Mouse (Mus musculus) kidney, adult 2 months (tissue): ENCODE results near the gene Slc38a1. TPM values are rescaled to one million over a fixed set of nuclear protein-coding genes. Genes with fewer than 3 reads are reported as not detected.
"Not testable (repeated sequence)": the region's sequence is repeated elsewhere in the genome, so short reads cannot be mapped to it uniquely, and the experiment has no call there.

Source experiments
- DNase-seq: peaks from one replicate; pipeline ENCODE4 v3.0.0; 2021
- H3K27ac ChIP-seq: fragments of 200-500 bp; 2 replicates; pipeline ENCODE4 v1.5.1; 2012; ENCODE audit warnings: low read depth, low read length, control low read depth, inconsistent platforms; ENCODE audit not compliant: insufficient read depth
- H3K27me3 ChIP-seq: fragments of 200-500 bp; replicated peaks from 2 replicates; pipeline ENCODE4 v1.6.1; 2012; ENCODE audit warnings: mild to moderate bottlenecking, moderate library complexity, low read length, inconsistent platforms; ENCODE audit not compliant: control insufficient read depth, insufficient read depth
- H3K36me3 ChIP-seq: fragments of 200-500 bp; 2 replicates; pipeline ENCODE4 v1.6.1; 2012; ENCODE audit warnings: mild to moderate bottlenecking, moderate library complexity, low read length, inconsistent platforms; ENCODE audit not compliant: control insufficient read depth, insufficient read depth
- H3K4me1 ChIP-seq: fragments of 200-500 bp; 2 replicates; pipeline ENCODE4 v1.6.1; 2011; ENCODE audit warnings: low read length; ENCODE audit not compliant: control insufficient read depth, insufficient read depth
- H3K4me3 ChIP-seq: fragments of 200-500 bp; 2 replicates; pipeline ENCODE4 v1.5.1; 2011; ENCODE audit warnings: mild to moderate bottlenecking, low read depth, low read length, control low read depth; ENCODE audit not compliant: insufficient read depth
- CTCF ChIP-seq: fragments of 200-500 bp; conservative IDR thresholded peaks from 2 replicates; pipeline ENCODE4 v1.5.1; 2011; ENCODE audit warnings: low read depth, mild to moderate bottlenecking, control low read depth, low read length, moderate library complexity, mixed read lengths; ENCODE audit not compliant: insufficient read depth, insufficient read length
- POLR2A ChIP-seq: fragments of 200-500 bp; IDR thresholded peaks from one replicate; pipeline ENCODE4 v1.6.1; 2011; ENCODE audit warnings: low read depth, low read length, control low read depth
- WGBS: fragments of 180-500 bp; shearing (Covaris S2); methylation state at CpG from one replicate; pipeline ENCODE4 v1.1.7; 2018; 5-methylcytosine and 5-hydroxymethylcytosine counted together
- polyA plus RNA-seq: library from polyadenylated mRNA; depleted of rRNA; stranded (reverse); fragments of >200 nt; gene quantifications from 2 replicates; pipeline ENCODE4 v1.2.3, GENCODE M21; 2012

Gene Slc38a1
- polyA plus RNA-seq, 1 experiment, result 8.0 TPM

DNA sequence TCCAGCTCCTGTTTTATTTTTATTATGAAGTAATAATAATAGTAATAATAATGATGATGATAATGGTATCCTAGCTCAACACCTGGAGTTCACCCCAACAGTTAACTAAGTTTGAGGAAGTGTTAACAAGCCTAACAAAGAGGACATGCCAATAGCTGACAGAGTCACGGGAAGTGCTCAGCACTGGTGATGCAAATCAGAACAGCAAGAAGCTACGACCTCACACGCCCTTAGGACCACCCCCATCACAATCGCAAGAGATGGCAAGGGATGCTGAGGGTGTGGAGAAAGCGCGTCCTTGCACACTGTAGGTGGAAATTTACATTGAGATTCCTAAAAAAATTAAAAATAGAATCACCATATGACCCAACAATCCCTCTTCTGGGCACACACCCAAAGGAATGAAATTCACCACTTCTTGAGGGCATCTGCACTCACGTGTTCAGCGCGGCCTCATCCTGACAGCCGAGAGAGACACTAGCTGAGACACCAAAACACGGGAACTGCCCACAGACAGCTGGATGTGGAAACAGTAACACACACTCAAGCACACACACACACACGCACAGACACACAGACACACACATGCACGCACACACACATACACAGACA, 11.5 kb downstream of the Slc38a1 start:
- Histone ChIP-seq H3K36me3 (no peaks in the 10 kb centered on the region), H3K27ac (no peak overlapping the region), H3K27me3 (no peaks in the 10 kb centered on the region), H3K4me3 (no peak overlapping the region), H3K4me1 (no peaks in the 10 kb centered on the region)
- no peak for DNase-seq
- 78% methylated on average over 13 of the region's 13 CpGs for WGBS
- TF ChIP-seq CTCF (no peak), POLR2A (no peak)

DNA sequence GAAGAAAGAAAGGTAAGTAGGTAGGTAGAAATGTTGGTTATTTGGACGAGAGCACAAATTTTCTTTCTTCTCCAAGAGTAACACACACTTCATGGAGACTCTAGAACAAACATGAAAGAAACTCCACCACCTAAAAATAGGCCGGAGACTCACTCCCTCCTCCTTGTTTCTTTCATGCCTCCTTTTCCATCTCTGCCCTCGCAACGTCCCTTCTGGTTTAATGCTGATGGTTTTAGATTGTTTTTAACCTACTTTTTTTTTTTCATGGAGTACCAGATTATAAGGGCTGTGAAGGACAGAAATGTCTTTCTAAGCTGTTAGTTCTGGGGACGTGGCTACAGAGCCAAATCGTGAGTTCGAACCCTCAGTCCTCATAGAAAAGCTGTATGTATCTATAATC, 14.5 kb downstream of the Slc38a1 start:
- Histone ChIP-seq H3K4me1 (no peaks in the 10 kb centered on the region), H3K4me3 (no peak overlapping the region), H3K36me3 (no peaks in the 10 kb centered on the region), H3K27ac (no peak overlapping the region), H3K27me3 (no peaks in the 10 kb centered on the region)
- 87% methylated on average over 7 of the region's 7 CpGs for WGBS
- no peak for DNase-seq
- no peak for TF ChIP-seq POLR2A
- no peak for TF ChIP-seq CTCF

- DNase-seq, result no peak
- Histone ChIP-seq H3K4me3 (no peak overlapping the region), H3K27me3 (no peaks in the 10 kb centered on the region), H3K36me3 (no peaks in the 10 kb centered on the region), H3K27ac (no peak overlapping the region), H3K4me1 (no peaks in the 10 kb centered on the region)
- WGBS, result 77% methylated on average over 5 of the region's 5 CpGs
- no peak for TF ChIP-seq POLR2A
- no peak for TF ChIP-seq CTCF
Measured at GRCm38 (mm10) chr15:96626871-96627270, 15.8 kb downstream of the Slc38a1 start.

- H3K4me3 ChIP-seq, H3K27ac ChIP-seq, H3K36me3 ChIP-seq, H3K27me3 ChIP-seq, H3K4me1 ChIP-seq, DNase-seq: not testable (repeated sequence)
- 69% methylated on average over 9 of the region's 9 CpGs for WGBS
Measured at GRCm38 (mm10) chr15:96625012-96625411, 17.7 kb downstream of the Slc38a1 start.

DNA sequence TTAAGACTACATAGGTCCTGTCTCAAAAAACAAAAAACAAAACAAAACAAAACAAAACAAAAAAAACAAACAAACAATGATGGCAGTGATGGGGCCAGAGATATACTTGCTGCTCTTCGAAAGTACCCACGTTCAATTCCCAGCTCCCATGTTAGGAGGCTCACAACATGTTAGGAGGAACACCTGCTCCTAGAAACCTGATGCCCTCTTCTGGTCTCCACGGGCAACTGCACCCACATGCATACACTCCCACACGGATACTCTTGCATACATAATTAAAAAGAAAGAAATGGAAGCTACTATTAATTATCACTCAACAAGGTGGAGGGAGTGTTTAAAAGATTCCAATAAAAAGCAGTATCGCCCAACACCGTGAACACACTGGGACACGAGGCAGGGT, 20.3 kb downstream of the Slc38a1 start:
- Histone ChIP-seq H3K27ac (no peak overlapping the region), H3K4me3 (no peak overlapping the region), H3K27me3 (no peaks in the 10 kb centered on the region), H3K36me3 (no peaks in the 10 kb centered on the region), H3K4me1 (no peaks in the 10 kb centered on the region)
- no peak for DNase-seq
- TF ChIP-seq POLR2A, result no peak
- TF ChIP-seq CTCF, result no peak
- WGBS, result 96% methylated on average over 7 of the region's 7 CpGs

GRCm38 (mm10) chr15:96621686-96622085, 21.0 kb downstream of the Slc38a1 start:
- 81% methylated on average over 6 of the region's 6 CpGs for WGBS
- Histone ChIP-seq H3K36me3 (no peaks in the 10 kb centered on the region), H3K27me3 (no peaks in the 10 kb centered on the region), H3K4me3 (no peak overlapping the region), H3K4me1 (no peaks in the 10 kb centered on the region), H3K27ac (no peak overlapping the region)
- TF ChIP-seq POLR2A, result no peak
- TF ChIP-seq CTCF, result no peak
- no peak for DNase-seq

DNA sequence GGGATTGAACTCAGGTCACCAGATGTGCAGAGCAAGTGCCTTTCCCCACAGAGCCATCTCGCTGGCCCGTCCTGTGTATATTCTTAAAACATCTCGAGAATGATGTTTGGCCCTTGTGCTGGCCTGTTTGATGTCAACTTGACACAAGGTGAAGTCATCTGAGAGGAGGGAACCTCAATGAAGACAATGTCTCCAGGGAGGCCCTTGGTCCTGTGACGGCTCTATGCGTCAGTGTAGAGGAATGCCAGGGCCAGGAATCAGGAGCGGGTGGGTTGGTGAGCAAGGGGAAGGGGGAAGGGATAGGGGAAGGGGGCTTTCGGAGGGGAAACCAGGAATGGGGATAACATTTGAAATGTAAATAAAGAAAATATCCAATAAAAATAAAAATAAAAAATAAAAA, 25.2 kb downstream of the Slc38a1 start:
- Histone ChIP-seq H3K4me3 (no peak overlapping the region), H3K4me1 (no peaks in the 10 kb centered on the region), H3K36me3 (no peaks in the 10 kb centered on the region), H3K27ac (no peak overlapping the region), H3K27me3 (no peaks in the 10 kb centered on the region)
- TF ChIP-seq CTCF (no peak), POLR2A (no peak)
- 97% methylated on average over 7 of the region's 7 CpGs for WGBS
- DNase-seq, result no peak

- H3K27ac ChIP-seq, result no peak overlapping the region
- H3K27me3 ChIP-seq, result no peaks in the 10 kb centered on the region
- DNase-seq, result no peak
- no peak for TF ChIP-seq CTCF
- TF ChIP-seq POLR2A, result no peak
- no peak overlapping the region for H3K4me3 ChIP-seq
- no peaks in the 10 kb centered on the region for H3K36me3 ChIP-seq
- H3K4me1 ChIP-seq, result no peaks in the 10 kb centered on the region
- WGBS, result 69% methylated on average over 7 of the region's 7 CpGs
Measured at GRCm38 (mm10) chr15:96608671-96609070, 34.0 kb downstream of the Slc38a1 start.
